9 mouse cellular contexts compared by ENCODE assay signal in genomic region chr3:21524426-21524937, GRCm38 (mm10).
DNase-seq lines count a peak whose midpoint lies in the region; ATAC-seq and TF ChIP-seq lines count a peak whose summit lies in the region.
"Had no signal": no experiment of that assay in that cellular context is flagged by ENCODE, and none has a peak within 500 bp of the region (broad histone marks: within the 10 kb centered on the region; RNA-seq: fewer than 3 reads in every experiment).

No protein-coding gene starts in this region.

- 34% methylated on average over 1 of the region's 1 CpGs for WGBS in liver, embryonic 12.5 days (ENCODE audit: insufficient replicate concordance)
- 50% methylated on average over 1 of the region's 1 CpGs for WGBS in intestine, embryonic 16.5 days

- no peak for TF ChIP-seq CTCF in layer of hippocampus, adult 2 months (conservative IDR thresholded peaks at IDR 0.05)

- H3K27me3 ChIP-seq in liver, embryonic 12.5 days (replicated peaks), result no peaks in the 10 kb centered on the region
- no peaks in the 10 kb centered on the region for H3K27me3 ChIP-seq in intestine, embryonic 16.5 days (replicated peaks; ENCODE audit: control insufficient read depth, insufficient read depth, low read length)
- H3K27me3 ChIP-seq: Patski had no signal

- H3K4me2 ChIP-seq in liver, embryonic 12.5 days, result no peak overlapping the region
- no peak overlapping the region for H3K4me2 ChIP-seq in intestine, embryonic 16.5 days (ENCODE audit: low read depth, low read length)

- H3K27ac ChIP-seq in layer of hippocampus, adult 2 months, result 0 out of 2 replicates have a peak overlapping the region, but pooled peaks have one; percentile 28
- no peak overlapping the region for H3K27ac ChIP-seq in liver, embryonic 12.5 days
- no peak overlapping the region for H3K27ac ChIP-seq in intestine, embryonic 16.5 days (ENCODE audit: low read length)
- H3K27ac ChIP-seq: liver, embryonic 14.5 days had no signal

- H3K4me1 ChIP-seq in liver, embryonic 12.5 days, result no peaks in the 10 kb centered on the region
- H3K4me1 ChIP-seq in intestine, embryonic 16.5 days (ENCODE audit: control insufficient read depth, insufficient read depth, low read length), result no peaks in the 10 kb centered on the region

- H3K4me3 ChIP-seq in layer of hippocampus, adult 2 months, result no peak overlapping the region
- no peak overlapping the region for H3K4me3 ChIP-seq in liver, embryonic 12.5 days
- H3K4me3 ChIP-seq in intestine, embryonic 16.5 days (ENCODE audit: low read length), result no peak overlapping the region

- peak; percentile 6 for DNase-seq in testis, postnatal 14 days (ENCODE audit: low spot score)
- DNase-seq in testis, postnatal 10 days (ENCODE audit: low spot score), result no peak
- DNase-seq in gonadal fat pad, adult 2 months (ENCODE audit: low read depth), result peak; percentile 34
- peak in 1 of 2 experiments; percentile 34 for DNase-seq in layer of hippocampus, adult 2 months (ENCODE audit: low spot score in 2 of 2)
- no peak for DNase-seq in urinary bladder, postnatal 25 days (ENCODE audit: low spot score)

- ATAC-seq in liver, embryonic 12.5 days, result no peak
- no peak for ATAC-seq in intestine, embryonic 16.5 days
- ATAC-seq: Patski had no signal

- no peaks in the 10 kb centered on the region for H3K36me3 ChIP-seq in liver, embryonic 12.5 days
- no peaks in the 10 kb centered on the region for H3K36me3 ChIP-seq in intestine, embryonic 16.5 days (ENCODE audit: control insufficient read depth, insufficient read depth, low read length)

- no peak overlapping the region for H3K9ac ChIP-seq in liver, embryonic 12.5 days
- no peak overlapping the region for H3K9ac ChIP-seq in intestine, embryonic 16.5 days (ENCODE audit: low read depth, low read length)
- H3K9ac ChIP-seq: liver, embryonic 14.5 days had no signal

- 0 out of 2 replicates have a peak, but pooled peaks cover 2% of the 10 kb centered on the region for H3K9me3 ChIP-seq in liver, embryonic 12.5 days (replicated peaks)
- H3K9me3 ChIP-seq in intestine, embryonic 16.5 days (ENCODE audit: control insufficient read depth, low read length), result no peaks in the 10 kb centered on the region

Comparison
In these comparisons a context has a peak if more than half of its experiments do, and no peak if none do; other contexts are left out.
1. DNase-seq: peak in testis, postnatal 14 days (single experiment) and gonadal fat pad, adult 2 months (single experiment); none in testis, postnatal 10 days (single experiment) and urinary bladder, postnatal 25 days (single experiment).